Mouse (Mus musculus) embryonic fibroblast, embryonic 13.5 days (primary cell): ENCODE measurements at regions not wholly inside any gene's neighbourhood (a gene's known extent, or its start where the extent isn't known, plus 50 kb on each side); places are given as distances from the start of the nearest gene placed in this dataset.

Experiments used
- CTCF ChIP-seq: IDR thresholded peaks from 2 replicates; pipeline ENCODE4 v1.5.1; 2011; ENCODE audit warnings: mild to moderate bottlenecking, control low read depth, low read length, moderate library complexity, borderline replicate concordance; ENCODE audit not compliant: insufficient read depth
- POLR2A ChIP-seq: IDR thresholded peaks from 2 replicates; pipeline ENCODE4 v1.6.1; 2011; ENCODE audit warnings: low read depth, mild to moderate bottlenecking, control low read depth, low read length, moderate library complexity

DNA sequence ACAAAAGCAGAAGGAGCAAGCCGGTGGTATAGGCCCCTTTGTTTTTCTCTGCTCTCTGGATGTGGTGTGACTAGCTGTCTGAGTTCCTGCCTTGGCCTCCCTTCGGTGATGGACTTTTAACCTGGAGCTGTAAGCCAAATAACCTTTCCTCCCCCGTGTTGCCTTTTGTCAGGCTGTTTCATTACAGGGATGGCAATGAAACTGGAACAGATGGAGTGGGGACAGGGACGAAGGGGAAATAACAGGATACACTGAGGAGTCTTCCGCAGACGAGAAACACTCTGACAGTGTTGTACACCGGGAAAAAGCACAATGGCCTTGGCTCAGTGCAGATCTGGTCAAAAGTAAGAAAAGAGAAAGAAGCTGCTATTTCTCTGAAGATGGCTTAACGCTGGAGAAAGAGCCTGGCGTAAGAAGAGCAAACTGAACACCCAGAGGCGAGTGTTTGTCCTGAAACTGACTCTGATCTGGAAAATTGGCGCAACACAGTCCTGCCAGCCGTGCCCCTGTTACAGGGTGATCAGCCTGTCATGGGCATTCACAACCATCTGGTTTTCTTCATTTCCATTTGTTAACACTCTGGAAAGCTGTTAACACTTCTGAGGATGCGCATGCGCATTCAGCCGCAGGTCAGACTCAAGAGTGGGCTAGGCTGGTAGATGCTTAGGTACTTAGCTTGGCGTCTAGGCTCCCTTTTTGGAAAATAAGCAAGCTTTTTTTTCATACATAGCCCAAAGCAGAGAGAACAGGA lies 233.0 kb upstream of the Fam160b2 start:
- TF ChIP-seq CTCF (no peak), POLR2A (no peak)
